Mouse (Mus musculus) MEL (cell line): ENCODE results near the gene Fgfr2.

Source experiments
- CHD1 ChIP-seq: IDR thresholded peaks from 2 replicates; pipeline ENCODE4 v1.6.1; 2012; ENCODE audit warnings: low read depth, mild to moderate bottlenecking, inconsistent platforms, low read length, improper control_type of control experiment
- CHD2 ChIP-seq: IDR thresholded peaks from 2 replicates; pipeline ENCODE4 v1.6.1; 2011; ENCODE audit warnings: low read length, improper control_type of control experiment
- CTCF ChIP-seq, 3 experiments: IDR thresholded peaks in 2 of 3; conservative IDR thresholded peaks in 1 of 3; 2 replicates each; pipeline ENCODE4 v1.5.1; 2011 to 2012; ENCODE audit warnings: low read length in 3 of 3, low read depth in 2 of 3, mild to moderate bottlenecking in 2 of 3, improper control_type of control experiment in 1 of 3, inconsistent platforms in 1 of 3, mixed read lengths in 1 of 3, moderate library complexity in 1 of 3; ENCODE audit not compliant: control insufficient read depth in 1 of 3, insufficient read depth in 1 of 3, poor library complexity in 1 of 3, severe bottlenecking in 1 of 3
- ELF1 ChIP-seq: IDR thresholded peaks from 2 replicates; pipeline ENCODE4 v1.6.1; 2014; ENCODE audit warnings: low read depth, mild to moderate bottlenecking, inconsistent platforms, low read length, improper control_type of control experiment, moderate library complexity
- EP300 ChIP-seq, 2 experiments: IDR thresholded peaks; 2 replicates each; pipeline ENCODE4 v1.6.1; 2011; ENCODE audit warnings: improper control_type of control experiment in 2 of 2, low read length in 2 of 2, low read depth in 1 of 2, mild to moderate bottlenecking in 1 of 2
- ETS1 ChIP-seq: IDR thresholded peaks from 2 replicates; pipeline ENCODE4 v1.6.1; 2012; ENCODE audit warnings: low read depth, mild to moderate bottlenecking, inconsistent platforms, low read length, improper control_type of control experiment, moderate library complexity
- GATA1 ChIP-seq: IDR thresholded peaks from 2 replicates; pipeline ENCODE4 v1.6.1; 2011; ENCODE audit warnings: low read depth, low read length, improper control_type of control experiment
- MEF2A ChIP-seq: IDR thresholded peaks from 2 replicates; pipeline ENCODE4 v1.6.1; 2014; ENCODE audit warnings: low read depth, mild to moderate bottlenecking, inconsistent platforms, low read length, improper control_type of control experiment; ENCODE audit not compliant: poor library complexity, insufficient replicate concordance, severe bottlenecking; ENCODE audit errors: extremely low read depth
- POLR2A ChIP-seq, 2 experiments: IDR thresholded peaks; 2 replicates each; pipeline ENCODE4 v1.6.1; 2011 to 2012; ENCODE audit warnings: low read length in 2 of 2, mild to moderate bottlenecking in 2 of 2, control low read depth in 1 of 2, improper control_type of control experiment in 1 of 2, low read depth in 1 of 2, moderate library complexity in 1 of 2; ENCODE audit not compliant: control insufficient read depth in 1 of 2, insufficient read depth in 1 of 2, poor library complexity in 1 of 2
- SIN3A ChIP-seq: IDR thresholded peaks from 2 replicates; pipeline ENCODE4 v1.6.1; 2012; ENCODE audit warnings: low read length, improper control_type of control experiment, inconsistent platforms
- SMC3 ChIP-seq: IDR thresholded peaks from 2 replicates; pipeline ENCODE4 v1.6.1; 2011; ENCODE audit warnings: low read depth, low read length, improper control_type of control experiment

DNA sequence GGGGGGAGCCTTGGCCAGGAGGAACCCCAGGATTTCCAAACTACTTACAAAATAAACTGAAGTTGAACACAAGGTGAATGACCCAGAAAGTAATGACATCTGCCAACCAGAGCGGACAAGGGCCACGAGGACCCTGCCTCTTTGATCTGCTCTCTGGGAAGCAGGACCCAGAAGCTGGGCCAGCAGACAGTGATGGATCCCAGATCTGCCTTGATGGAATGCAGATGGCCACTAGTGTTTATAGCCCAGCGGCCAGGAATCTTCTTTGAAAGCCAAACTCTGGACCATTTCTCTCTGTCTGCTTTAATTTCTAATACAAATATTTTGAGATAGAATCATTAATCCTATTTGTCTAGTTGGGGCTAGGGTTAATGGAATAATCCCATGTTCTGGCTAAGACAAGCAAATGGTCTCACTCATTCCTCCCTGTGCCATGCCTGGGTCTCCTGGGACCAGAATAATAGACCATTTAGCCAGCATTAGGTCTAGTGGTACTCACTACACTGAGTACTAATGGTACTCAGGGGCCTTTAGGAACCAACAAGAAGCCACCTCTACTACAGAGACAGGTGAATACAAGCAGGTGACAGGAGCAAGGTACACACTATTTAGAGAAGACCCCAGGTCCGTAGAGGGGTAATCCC, 674.5 kb downstream of the Fgfr2 start:
- TF ChIP-seq CTCF (IDR thresholded peaks at IDR 0.05 in 2 of 3, conservative IDR thresholded peaks at IDR 0.05 in 1 of 3; ENCODE audit: control insufficient read depth in 1 of 3, insufficient read depth in 1 of 3, low read depth in 2 of 3, low read length in 3 of 3, poor library complexity in 1 of 3, severe bottlenecking in 1 of 3) (no peak), ETS1 (no peak), SIN3A (no peak), EP300 (IDR thresholded peaks at IDR 0.05; ENCODE audit: low read depth in 1 of 2, low read length in 2 of 2) (no peak), POLR2A (IDR thresholded peaks at IDR 0.05; ENCODE audit: control insufficient read depth in 1 of 2, insufficient read depth in 1 of 2, low read depth in 1 of 2, low read length in 2 of 2, poor library complexity in 1 of 2) (no peak), CHD1 (no peak), ELF1 (no peak), SMC3 (no peak), MEF2A (no peak), CHD2 (no peak), GATA1 (no peak)
